Mouse (Mus musculus): ENCODE results near the gene Ppfibp2. TPM values are rescaled to one million over a fixed set of nuclear protein-coding genes. Genes with fewer than 3 reads are reported as not detected.

The Ppfibp2 gene
- polyA plus RNA-seq, 1 experiment from 2014 or later: 13.8 TPM

DNA sequence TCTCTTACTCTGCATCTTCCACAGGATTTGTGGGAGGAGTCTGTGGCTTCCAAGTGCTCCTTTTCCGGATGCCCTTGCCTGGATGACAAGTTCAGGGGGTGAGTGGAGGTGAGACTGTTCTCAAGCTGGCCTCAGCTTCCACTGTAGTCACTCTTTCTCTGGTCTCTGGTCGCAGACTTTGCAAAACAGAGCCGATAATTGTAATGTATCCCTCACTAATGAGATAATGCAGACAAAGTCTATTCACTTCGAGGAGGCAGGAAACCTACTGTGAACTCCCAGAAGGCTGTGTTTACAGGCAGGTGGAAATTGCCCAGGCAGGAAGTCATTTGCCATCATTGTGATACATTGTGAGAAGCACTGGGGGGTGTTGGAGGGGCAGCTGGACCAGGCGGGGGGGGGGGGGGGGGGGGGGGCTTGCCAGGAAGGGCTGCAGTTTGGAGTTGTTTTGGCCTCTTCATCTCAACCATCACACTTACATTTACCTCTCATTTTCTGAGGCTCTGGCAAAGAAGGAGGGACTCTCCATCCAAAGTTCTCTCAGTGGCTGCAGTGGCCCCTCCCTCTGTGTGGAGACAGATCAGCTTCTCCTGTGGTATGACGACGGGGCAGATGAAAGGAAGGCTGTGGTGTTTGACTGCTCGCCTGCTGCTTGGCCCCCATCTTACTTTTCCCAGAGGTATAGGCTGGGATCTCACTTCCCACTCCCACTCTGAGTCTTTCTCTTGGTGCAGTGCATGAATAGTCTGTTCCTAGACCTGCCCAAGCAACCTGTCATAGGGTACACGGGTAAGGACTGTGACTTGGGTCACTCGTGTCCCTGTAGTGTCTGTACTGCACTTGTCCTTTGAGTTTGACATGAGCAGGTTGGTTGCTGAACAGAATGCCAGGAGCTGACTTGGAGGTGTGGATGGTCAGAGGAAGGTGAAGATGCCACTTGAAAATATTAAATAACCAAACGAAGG, 23.3 kb downstream of the Ppfibp2 start:
- no peak overlapping the region for H3K9ac ChIP-seq
- H3K27ac ChIP-seq: peak overlapping the region; percentile 83; the same call in 1 of the 2 replicates
- ATAC-seq (ENCODE audit: insufficient number of reproducible peaks, insufficient read depth, low FRiP score, low TSS enrichment, low read depth): peak; percentile 62
- H3K27me3 ChIP-seq: no peaks in the 10 kb centered on the region
- no peak overlapping the region for H3K4me2 ChIP-seq
- 32% methylated on average over 10 of the region's 11 CpGs for WGBS
- H3K9me3 ChIP-seq: no peaks in the 10 kb centered on the region
- H3K4me1 ChIP-seq: peaks cover 31% of the 10 kb centered on the region
- no peak overlapping the region for H3K4me3 ChIP-seq
- H3K36me3 ChIP-seq: no peaks in the 10 kb centered on the region

- no peak overlapping the region for H3K4me3 ChIP-seq
- WGBS: 27% methylated on average over 4 of the region's 4 CpGs
- H3K36me3 ChIP-seq: no peaks in the 10 kb centered on the region
- H3K4me2 ChIP-seq: peak overlapping the region; percentile 1; the same call in 1 of the 2 replicates
- peak overlapping the region; percentile 83 for H3K27ac ChIP-seq
- H3K4me1 ChIP-seq: peaks cover 31% of the 10 kb centered on the region
- no peaks in the 10 kb centered on the region for H3K9me3 ChIP-seq
- no peaks in the 10 kb centered on the region for H3K27me3 ChIP-seq
- peak; percentile 68 for ATAC-seq (ENCODE audit: insufficient number of reproducible peaks, insufficient read depth, low FRiP score, low TSS enrichment, low read depth)
- H3K9ac ChIP-seq: no peak overlapping the region
These were observed 24.2 kb downstream of the Ppfibp2 start for GRCm38 (mm10) chr7:107619225-107619624.

DNA sequence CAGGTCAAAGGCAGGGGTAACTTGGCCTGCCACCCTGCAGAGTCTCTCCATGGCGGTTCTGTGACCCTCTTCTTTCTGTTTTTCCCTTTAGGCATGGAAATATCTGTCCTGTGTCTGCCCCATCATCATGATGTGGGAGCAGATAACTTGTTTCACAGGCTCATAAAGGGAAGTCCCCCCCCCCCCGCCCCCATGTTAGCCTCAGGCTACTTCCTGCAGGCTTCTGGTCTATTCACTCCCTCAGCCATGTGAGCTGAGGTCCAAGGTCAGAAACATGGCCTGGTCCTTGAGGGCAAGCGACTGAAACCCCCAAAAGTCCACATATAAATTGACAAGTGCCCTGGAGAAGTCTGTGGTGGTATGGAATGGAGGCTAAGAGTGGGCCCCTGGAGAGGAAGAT, 25.1 kb downstream of the Ppfibp2 start:
- H3K9ac ChIP-seq: no peak overlapping the region
- H3K4me1 ChIP-seq: peaks cover 31% of the 10 kb centered on the region
- no peaks in the 10 kb centered on the region for H3K27me3 ChIP-seq
- 82% methylated on average over 3 of the region's 3 CpGs for WGBS
- no peak overlapping the region for H3K4me3 ChIP-seq
- H3K27ac ChIP-seq: no peak overlapping the region
- no peaks in the 10 kb centered on the region for H3K9me3 ChIP-seq
- ATAC-seq (ENCODE audit: insufficient number of reproducible peaks, insufficient read depth, low FRiP score, low TSS enrichment, low read depth): no peak
- H3K4me2 ChIP-seq: no peak overlapping the region
- H3K36me3 ChIP-seq: no peaks in the 10 kb centered on the region

DNA sequence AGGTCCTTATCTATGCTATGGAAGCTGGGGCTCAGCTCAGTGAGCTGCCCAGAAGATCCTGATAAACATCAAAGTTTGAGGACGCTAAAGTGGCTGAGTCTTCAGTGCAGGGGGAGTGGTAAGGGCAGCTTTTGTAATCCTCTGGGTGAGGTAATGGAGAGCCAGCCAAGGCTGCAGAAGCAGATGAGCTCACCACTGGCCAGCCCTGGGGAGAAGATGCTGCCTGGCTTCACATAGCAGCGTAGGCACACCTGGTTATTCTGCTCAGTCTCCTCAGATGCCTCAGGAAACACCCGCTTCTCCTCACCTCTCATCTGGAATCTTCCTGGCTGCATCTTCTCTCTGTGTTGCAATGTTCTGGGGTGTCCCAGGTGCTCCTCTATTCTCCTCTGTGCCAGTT, 29.4 kb downstream of the Ppfibp2 start:
- Histone ChIP-seq H3K9ac (no peak overlapping the region), H3K4me3 (no peak overlapping the region), H3K36me3 (no peaks in the 10 kb centered on the region), H3K4me1 (peaks cover 18% of the 10 kb centered on the region), H3K9me3 (no peaks in the 10 kb centered on the region), H3K4me2 (no peak overlapping the region), H3K27ac (no peak overlapping the region), H3K27me3 (no peaks in the 10 kb centered on the region)
- 61% methylated on average over 3 of the region's 3 CpGs for WGBS
- peak; percentile 38; the same call in 1 of the 2 replicates for ATAC-seq (ENCODE audit: insufficient number of reproducible peaks, insufficient read depth, low FRiP score, low TSS enrichment, low read depth)

- H3K4me1 ChIP-seq: peaks cover 12% of the 10 kb centered on the region; the same call in 1 of the 2 replicates
- no peak for ATAC-seq (ENCODE audit: insufficient number of reproducible peaks, insufficient read depth, low FRiP score, low TSS enrichment, low read depth)
- H3K27ac ChIP-seq: peak within 1 kb of the TSS; percentile 39; the same call in 1 of the 2 replicates
- WGBS: 79% methylated on average over 2 of the region's 2 CpGs
- no peak within 1 kb of the TSS for H3K4me2 ChIP-seq
- H3K4me3 ChIP-seq: no peak within 1 kb of the TSS
- no peak within 1 kb of the TSS for H3K9ac ChIP-seq
- H3K27me3 ChIP-seq: no peaks in the 10 kb centered on the region
- no peaks in the 10 kb centered on the region for H3K9me3 ChIP-seq
- no peaks in the 10 kb centered on the region for H3K36me3 ChIP-seq
These were observed 30.1 kb downstream of the Ppfibp2 start, which contains the start of gene 5330417H12Rik for GRCm38 (mm10) chr7:107625061-107625460. Gene 5330417H12Rik (minus strand): TSS chr7:107625161.

DNA sequence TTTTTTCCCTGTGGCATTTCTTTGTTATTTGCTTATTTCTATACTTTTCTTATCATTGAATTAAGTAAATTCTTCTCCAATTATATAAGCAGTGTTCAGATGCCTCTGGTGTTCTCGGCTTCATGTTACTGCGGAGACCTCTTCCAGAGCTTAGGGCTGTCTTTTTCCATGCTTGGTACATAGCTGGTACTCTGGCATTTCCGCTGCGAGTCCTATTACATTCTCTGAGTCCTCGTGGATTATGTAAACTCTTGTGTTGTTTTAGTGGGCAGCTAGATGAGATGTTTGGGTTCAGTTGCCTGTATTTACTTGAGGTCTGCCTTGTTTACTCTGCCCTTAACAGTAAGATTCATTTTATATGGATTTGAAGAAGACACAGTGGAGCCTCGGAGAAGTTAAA, 30.8 kb downstream of the Ppfibp2 start:
- Histone ChIP-seq H3K27ac (no peak overlapping the region; the same call in 1 of the 2 replicates), H3K9ac (no peak overlapping the region), H3K4me1 (peaks cover 7% of the 10 kb centered on the region; the same call in 1 of the 2 replicates), H3K36me3 (no peaks in the 10 kb centered on the region), H3K4me2 (no peak overlapping the region), H3K9me3 (no peaks in the 10 kb centered on the region), H3K4me3 (no peak overlapping the region), H3K27me3 (no peaks in the 10 kb centered on the region)
- ATAC-seq (ENCODE audit: insufficient number of reproducible peaks, insufficient read depth, low FRiP score, low TSS enrichment, low read depth): 0 out of 2 replicates have a peak, but pooled peaks have one; percentile 37
- WGBS: 63% methylated on average over 6 of the region's 6 CpGs

DNA sequence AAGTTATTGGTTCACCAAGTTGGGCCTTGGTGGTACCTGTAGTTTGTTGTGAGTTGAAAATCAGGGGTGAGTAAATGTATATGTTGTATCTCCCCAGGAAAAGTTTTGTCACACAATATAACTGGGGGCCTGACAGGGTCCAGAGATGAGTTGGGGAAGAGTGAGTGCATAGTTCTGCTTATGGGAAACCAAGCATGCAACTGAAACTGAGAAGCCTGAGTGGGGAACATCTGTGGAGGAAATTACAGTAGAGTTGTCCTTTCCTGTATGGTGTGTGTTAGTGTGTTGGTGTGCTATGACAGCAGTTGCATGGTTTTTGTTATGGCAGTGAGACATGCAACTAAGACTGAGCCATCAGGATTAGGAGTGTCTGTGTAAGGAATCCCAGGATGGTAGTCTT, 33.4 kb downstream of the Ppfibp2 start:
- no peak for ATAC-seq (ENCODE audit: insufficient number of reproducible peaks, insufficient read depth, low FRiP score, low TSS enrichment, low read depth)
- H3K36me3 ChIP-seq: no peaks in the 10 kb centered on the region

GRCm38 (mm10) chr7:107633201-107633600, 38.2 kb downstream of the Ppfibp2 start:
- H3K9me3 ChIP-seq: no peaks in the 10 kb centered on the region
- H3K36me3 ChIP-seq: no peaks in the 10 kb centered on the region
- no peak overlapping the region for H3K9ac ChIP-seq
- 90% methylated on average over 4 of the region's 4 CpGs for WGBS
- peaks cover 7% of the 10 kb centered on the region; the same call in 1 of the 2 replicates for H3K4me1 ChIP-seq
- no peaks in the 10 kb centered on the region for H3K27me3 ChIP-seq
- no peak overlapping the region for H3K27ac ChIP-seq
- H3K4me2 ChIP-seq: no peak overlapping the region
- H3K4me3 ChIP-seq: no peak overlapping the region
- ATAC-seq (ENCODE audit: insufficient number of reproducible peaks, insufficient read depth, low FRiP score, low TSS enrichment, low read depth): 0 out of 2 replicates have a peak, but pooled peaks have one; percentile 20

More for the DNA sequence above, 33.4 kb downstream of the Ppfibp2 start:
- H3K4me1 ChIP-seq: peaks cover 7% of the 10 kb centered on the region; the same call in 1 of the 2 replicates
- no peak overlapping the region for H3K27ac ChIP-seq
- no peaks in the 10 kb centered on the region for H3K9me3 ChIP-seq
- H3K9ac ChIP-seq: no peak overlapping the region
- no peak overlapping the region for H3K4me2 ChIP-seq
- no peak overlapping the region for H3K4me3 ChIP-seq
- H3K27me3 ChIP-seq: no peaks in the 10 kb centered on the region

- H3K27ac ChIP-seq: no peak overlapping the region
- H3K4me3 ChIP-seq: no peak overlapping the region
- no peak overlapping the region for H3K9ac ChIP-seq
- no peaks in the 10 kb centered on the region for H3K9me3 ChIP-seq
- peaks cover 11% of the 10 kb centered on the region for H3K4me1 ChIP-seq
- no peak overlapping the region for H3K4me2 ChIP-seq
- 65% methylated on average over 7 of the region's 7 CpGs for WGBS
- no peaks in the 10 kb centered on the region for H3K36me3 ChIP-seq
- no peaks in the 10 kb centered on the region for H3K27me3 ChIP-seq
- no peak for ATAC-seq (ENCODE audit: insufficient number of reproducible peaks, insufficient read depth, low FRiP score, low TSS enrichment, low read depth)
These were observed 42.4 kb downstream of the Ppfibp2 start for GRCm38 (mm10) chr7:107637398-107637797.

DNA sequence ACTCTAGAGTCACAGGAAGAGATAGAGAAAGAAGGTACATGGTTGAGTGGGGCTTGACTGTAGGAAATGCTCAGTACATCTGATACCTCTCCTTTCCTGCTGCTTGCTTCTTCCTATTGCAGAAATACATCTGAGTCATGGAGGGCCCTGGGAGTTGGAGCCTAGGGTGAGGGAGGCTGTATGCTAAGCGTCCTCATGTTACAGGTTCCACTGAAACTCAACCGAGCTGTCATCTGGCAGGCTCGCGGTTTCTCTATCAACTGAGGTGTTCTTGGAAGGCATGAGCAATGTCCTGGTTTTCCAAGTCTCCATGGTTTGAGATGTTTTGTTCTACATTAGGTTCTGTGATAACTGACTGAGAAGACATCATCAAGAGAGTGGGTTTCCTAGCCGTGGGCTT, 43.0 kb downstream of the Ppfibp2 start:
- Histone ChIP-seq H3K9me3 (no peaks in the 10 kb centered on the region), H3K36me3 (no peaks in the 10 kb centered on the region), H3K27me3 (no peaks in the 10 kb centered on the region), H3K27ac (no peak overlapping the region), H3K4me1 (peaks cover 16% of the 10 kb centered on the region), H3K4me3 (no peak overlapping the region), H3K4me2 (no peak overlapping the region), H3K9ac (no peak overlapping the region)
- 75% methylated on average over 5 of the region's 5 CpGs for WGBS
- no peak for ATAC-seq (ENCODE audit: insufficient number of reproducible peaks, insufficient read depth, low FRiP score, low TSS enrichment, low read depth)

GRCm38 (mm10) chr7:107642586-107643275, 47.7 kb downstream of the Ppfibp2 start:
- Histone ChIP-seq H3K4me3 (no peak overlapping the region), H3K4me1 (peaks cover 12% of the 10 kb centered on the region), H3K27me3 (no peaks in the 10 kb centered on the region), H3K27ac (peak overlapping the region; percentile 8), H3K4me2 (no peak overlapping the region), H3K36me3 (peaks cover 3% of the 10 kb centered on the region; the same call in 1 of the 2 replicates), H3K9ac (no peak overlapping the region), H3K9me3 (peaks cover 4% of the 10 kb centered on the region; the same call in 1 of the 2 replicates)
- 65% methylated on average over 7 of the region's 7 CpGs for WGBS
- ATAC-seq (ENCODE audit: insufficient number of reproducible peaks, insufficient read depth, low FRiP score, low TSS enrichment, low read depth): peak; percentile 72; the same call in 1 of the 2 replicates

Data from embryonic facial prominence, embryonic 13.5 days (tissue).